Mouse (Mus musculus): ENCODE measurements around the gene Pitpnm3. TPM values are rescaled to one million over a fixed set of nuclear protein-coding genes. Genes with fewer than 3 reads are reported as not detected.
"Not testable (repeated sequence)": the region's sequence is repeated elsewhere in the genome, so short reads cannot be mapped to it uniquely, and the experiment has no call there.

Gene Pitpnm3
- 4.5 and 5.3 TPM in 2 replicates for polyA plus RNA-seq (2015; fragmentation: Nextera tagmentation; extraction: Ambion mirVana)

GRCm38 (mm10) chr11:72135383-72136158, at the start of gene Pitpnm3:
Gene Pitpnm3, minus strand, starts transcription at chr11:72135778.
- H3K27ac ChIP-seq (replicated peaks) = peak within 1 kb of the TSS; percentile 56
- H3K4me3 ChIP-seq (replicated peaks) = peak within 1 kb of the TSS; percentile 69
- H3K9me3 ChIP-seq (replicated peaks) = no peaks in the 10 kb centered on the region
- no peaks in the 10 kb centered on the region for H3K36me3 ChIP-seq
- peak within 1 kb of the TSS; percentile 75 for H3K9ac ChIP-seq (replicated peaks)
- H3K27me3 ChIP-seq (replicated peaks) = peaks cover 42% of the 10 kb centered on the region
- WGBS = 0% methylated on average over 79 of the region's 107 CpGs
- H3K4me1 ChIP-seq = peaks cover 45% of the 10 kb centered on the region
- ATAC-seq (ENCODE audit: low FRiP score) = peak; percentile 56
- H3K4me2 ChIP-seq = peak within 1 kb of the TSS; percentile 93

DNA sequence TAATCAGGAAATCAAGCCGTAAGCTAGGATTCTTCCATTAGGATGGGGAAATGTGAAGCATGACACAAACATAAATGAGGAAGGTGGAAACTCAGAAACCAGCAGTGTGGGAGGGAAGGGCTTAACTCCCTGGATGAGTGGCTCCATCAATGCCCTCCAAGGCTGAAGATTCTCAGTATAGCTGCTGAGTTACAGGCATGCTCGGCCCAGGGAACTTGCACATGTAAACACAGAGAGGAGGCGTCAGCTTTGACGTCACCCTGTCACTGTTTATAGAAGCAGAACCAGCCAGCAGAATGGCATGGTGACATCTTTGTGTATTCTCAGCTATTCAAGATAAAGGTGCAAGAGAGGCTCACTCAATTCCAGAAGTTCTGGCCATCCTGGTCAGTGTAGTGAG, 48.7 kb upstream of the Pitpnm3 start:
- H3K4me2 ChIP-seq = no peak overlapping the region
- ATAC-seq (ENCODE audit: low FRiP score) = no peak
- 95% methylated on average over 4 of the region's 4 CpGs for WGBS
- H3K9me3 ChIP-seq (replicated peaks) = no peaks in the 10 kb centered on the region
- H3K9ac ChIP-seq (replicated peaks) = no peak overlapping the region
- peaks cover 51% of the 10 kb centered on the region for H3K36me3 ChIP-seq
- no peaks in the 10 kb centered on the region for H3K4me1 ChIP-seq
- H3K27me3 ChIP-seq (replicated peaks) = no peaks in the 10 kb centered on the region
- no peak overlapping the region for H3K27ac ChIP-seq (replicated peaks)
- H3K4me3 ChIP-seq (replicated peaks) = no peak overlapping the region

- Histone ChIP-seq H3K27ac (replicated peaks) (no peak overlapping the region), H3K27me3 (replicated peaks) (no peaks in the 10 kb centered on the region), H3K4me2 (no peak overlapping the region), H3K4me1 (no peaks in the 10 kb centered on the region), H3K36me3 (peaks cover 51% of the 10 kb centered on the region), H3K9me3 (replicated peaks) (no peaks in the 10 kb centered on the region), H3K4me3 (replicated peaks) (no peak overlapping the region), H3K9ac (replicated peaks) (no peak overlapping the region)
- WGBS = 81% methylated on average over 4 of the region's 4 CpGs
- ATAC-seq (ENCODE audit: low FRiP score) = no peak
Observed at GRCm38 (mm10) chr11:72181136-72181535, 45.6 kb upstream of the Pitpnm3 start.

DNA sequence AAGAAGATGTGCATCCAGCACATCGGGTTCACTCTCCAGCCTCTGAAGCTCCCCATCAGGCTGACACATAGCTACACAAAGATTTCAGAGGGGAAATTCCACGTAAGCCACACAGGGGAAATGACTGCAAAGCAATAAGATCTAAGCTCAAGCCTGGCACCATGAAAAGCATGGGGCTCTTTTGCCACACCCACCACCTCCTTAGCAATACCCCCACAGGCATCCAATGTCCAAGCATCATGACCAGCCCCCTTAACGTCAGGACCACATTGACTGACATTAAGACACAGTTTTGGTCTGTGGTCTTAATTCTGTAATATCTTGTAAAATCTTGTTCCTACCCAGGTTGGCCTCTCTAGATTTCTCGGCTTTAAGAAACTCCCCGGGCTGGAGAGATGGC, 45.0 kb upstream of the Pitpnm3 start:
- H3K9ac ChIP-seq (replicated peaks) = no peak overlapping the region
- no peaks in the 10 kb centered on the region for H3K4me1 ChIP-seq
- no peak for ATAC-seq (ENCODE audit: low FRiP score)
- H3K9me3 ChIP-seq (replicated peaks) = no peaks in the 10 kb centered on the region
- peaks cover 48% of the 10 kb centered on the region for H3K36me3 ChIP-seq
- 90% methylated on average over 5 of the region's 5 CpGs for WGBS
- H3K4me3 ChIP-seq (replicated peaks) = no peak overlapping the region
- H3K27me3 ChIP-seq (replicated peaks) = no peaks in the 10 kb centered on the region
- no peak overlapping the region for H3K4me2 ChIP-seq
- no peak overlapping the region for H3K27ac ChIP-seq (replicated peaks)

GRCm38 (mm10) chr11:72176553-72176952, 41.0 kb upstream of the Pitpnm3 start:
- Histone ChIP-seq H3K4me3 (replicated peaks) (no peak overlapping the region), H3K4me2 (no peak overlapping the region), H3K36me3 (peaks cover 71% of the 10 kb centered on the region), H3K9me3 (replicated peaks) (no peaks in the 10 kb centered on the region), H3K27ac (replicated peaks) (no peak overlapping the region), H3K4me1 (no peaks in the 10 kb centered on the region), H3K9ac (replicated peaks) (no peak overlapping the region), H3K27me3 (replicated peaks) (no peaks in the 10 kb centered on the region)
- WGBS = 26% methylated on average over 3 of the region's 3 CpGs
- no peak for ATAC-seq (ENCODE audit: low FRiP score)

- H3K4me1 ChIP-seq = no peaks in the 10 kb centered on the region
- peaks cover 67% of the 10 kb centered on the region for H3K36me3 ChIP-seq
- H3K9ac ChIP-seq (replicated peaks) = no peak overlapping the region
- H3K4me3 ChIP-seq (replicated peaks) = no peak overlapping the region
- 57% methylated on average over 5 of the region's 5 CpGs for WGBS
- no peak overlapping the region for H3K4me2 ChIP-seq
- H3K9me3 ChIP-seq (replicated peaks) = no peaks in the 10 kb centered on the region
- no peak overlapping the region for H3K27ac ChIP-seq (replicated peaks)
- H3K27me3 ChIP-seq (replicated peaks) = no peaks in the 10 kb centered on the region
- no peak for ATAC-seq (ENCODE audit: low FRiP score)
Observed at GRCm38 (mm10) chr11:72175966-72176365, 40.4 kb upstream of the Pitpnm3 start.

DNA sequence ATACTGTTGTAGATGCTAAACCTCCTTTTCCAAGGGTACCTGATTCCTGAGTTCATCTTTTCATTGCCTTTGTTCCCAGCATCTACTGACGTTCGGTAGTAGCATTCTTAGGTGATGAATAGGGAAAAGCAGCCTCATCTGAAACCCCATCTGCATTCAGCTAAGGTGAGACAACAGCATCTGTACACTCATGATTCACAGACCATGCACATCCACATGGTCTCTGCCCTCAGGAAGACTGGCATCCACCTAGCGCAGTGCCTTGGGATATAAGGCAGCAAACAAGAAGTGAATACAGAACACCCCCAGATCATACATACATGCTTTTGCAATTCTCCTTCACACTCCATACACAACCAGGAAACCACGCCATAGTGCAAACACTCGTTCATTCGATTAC, 39.1 kb upstream of the Pitpnm3 start:
- Histone ChIP-seq H3K4me2 (no peak overlapping the region), H3K9me3 (replicated peaks) (no peaks in the 10 kb centered on the region), H3K4me1 (no peaks in the 10 kb centered on the region), H3K27ac (replicated peaks) (no peak overlapping the region), H3K4me3 (replicated peaks) (no peak overlapping the region), H3K9ac (replicated peaks) (no peak overlapping the region), H3K27me3 (replicated peaks) (no peaks in the 10 kb centered on the region), H3K36me3 (peaks cover 74% of the 10 kb centered on the region)
- ATAC-seq (ENCODE audit: low FRiP score) = no peak
- 89% methylated on average over 6 of the region's 6 CpGs for WGBS

DNA sequence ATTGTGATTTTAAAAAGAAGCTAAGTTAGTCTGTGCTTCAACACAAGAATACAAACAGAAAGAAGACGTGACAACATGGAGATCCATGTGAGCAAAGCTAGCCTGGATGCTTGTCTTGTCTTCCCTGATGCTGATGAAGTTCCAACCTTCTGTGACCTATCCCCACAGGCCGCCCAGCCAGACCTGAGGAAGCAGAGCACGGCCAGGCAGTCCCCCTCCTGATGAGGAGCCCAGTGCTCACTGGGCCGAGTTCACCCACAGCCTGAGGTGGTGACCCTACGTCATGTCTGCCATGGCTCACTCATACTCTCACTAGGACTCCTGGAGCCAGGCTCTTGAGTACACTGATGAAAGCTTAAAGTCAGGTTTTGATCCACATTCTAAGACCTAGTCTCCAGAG, 37.9 kb upstream of the Pitpnm3 start:
- Histone ChIP-seq H3K27me3 (replicated peaks) (no peaks in the 10 kb centered on the region), H3K36me3 (peaks cover 77% of the 10 kb centered on the region)
- no peak for ATAC-seq (ENCODE audit: low FRiP score)

GRCm38 (mm10) chr11:72171906-72172305, 36.3 kb upstream of the Pitpnm3 start:
- H3K9me3 ChIP-seq (replicated peaks); H3K4me3 ChIP-seq (replicated peaks); H3K9ac ChIP-seq (replicated peaks); H3K27me3 ChIP-seq (replicated peaks); H3K4me1 ChIP-seq; H3K27ac ChIP-seq (replicated peaks); H3K4me2 ChIP-seq; ATAC-seq (ENCODE audit: low FRiP score): not testable (repeated sequence)
- H3K36me3 ChIP-seq = peaks cover 74% of the 10 kb centered on the region
- 42% methylated on average over 4 of the region's 4 CpGs for WGBS

More for the DNA sequence above, 37.9 kb upstream of the Pitpnm3 start:
- no peak overlapping the region for H3K27ac ChIP-seq (replicated peaks)
- H3K4me3 ChIP-seq (replicated peaks) = no peak overlapping the region
- no peak overlapping the region for H3K4me2 ChIP-seq
- H3K9ac ChIP-seq (replicated peaks) = no peak overlapping the region
- no peaks in the 10 kb centered on the region for H3K9me3 ChIP-seq (replicated peaks)
- WGBS = 89% methylated on average over 5 of the region's 5 CpGs
- no peaks in the 10 kb centered on the region for H3K4me1 ChIP-seq

DNA sequence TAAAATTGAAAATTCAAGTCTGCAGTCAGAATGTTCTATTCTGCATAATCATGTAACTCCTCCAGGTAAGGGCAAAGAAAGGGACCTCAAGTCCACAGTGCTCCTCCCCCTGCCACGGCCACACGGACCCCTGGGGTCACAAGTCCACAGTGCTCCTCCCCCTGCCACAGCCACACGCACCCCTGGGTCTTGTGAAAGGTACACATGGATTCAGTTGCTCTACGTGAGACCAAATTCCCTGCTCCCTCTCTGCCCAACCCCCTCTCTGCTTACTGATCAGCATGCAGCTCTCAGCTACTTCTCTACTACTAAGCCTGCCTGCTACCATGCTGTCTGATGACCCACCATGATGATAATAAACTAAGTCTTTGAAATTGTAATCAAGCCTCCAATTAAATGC, 34.3 kb upstream of the Pitpnm3 start:
- no peak overlapping the region for H3K27ac ChIP-seq (replicated peaks)
- no peaks in the 10 kb centered on the region for H3K4me1 ChIP-seq
- WGBS = 93% methylated on average over 4 of the region's 4 CpGs
- no peaks in the 10 kb centered on the region for H3K27me3 ChIP-seq (replicated peaks)
- peaks cover 80% of the 10 kb centered on the region for H3K36me3 ChIP-seq
- H3K4me2 ChIP-seq = no peak overlapping the region
- no peak for ATAC-seq (ENCODE audit: low FRiP score)
- H3K9me3 ChIP-seq (replicated peaks) = no peaks in the 10 kb centered on the region
- no peak overlapping the region for H3K9ac ChIP-seq (replicated peaks)
- no peak overlapping the region for H3K4me3 ChIP-seq (replicated peaks)

- Histone ChIP-seq H3K27ac (replicated peaks) (no peak overlapping the region), H3K4me1 (no peaks in the 10 kb centered on the region), H3K9ac (replicated peaks) (no peak overlapping the region), H3K4me2 (no peak overlapping the region), H3K27me3 (replicated peaks) (no peaks in the 10 kb centered on the region), H3K9me3 (replicated peaks) (no peaks in the 10 kb centered on the region), H3K36me3 (peaks cover 70% of the 10 kb centered on the region), H3K4me3 (replicated peaks) (no peak overlapping the region)
- WGBS = 94% methylated on average over 2 of the region's 2 CpGs
- ATAC-seq (ENCODE audit: low FRiP score) = no peak
Observed at GRCm38 (mm10) chr11:72163198-72163597, 27.6 kb upstream of the Pitpnm3 start.

GRCm38 (mm10) chr11:72156624-72157023, 21.0 kb upstream of the Pitpnm3 start:
- H3K27ac ChIP-seq (replicated peaks) = no peak overlapping the region
- H3K27me3 ChIP-seq (replicated peaks) = no peaks in the 10 kb centered on the region
- 69% methylated on average over 2 of the region's 2 CpGs for WGBS
- H3K4me3 ChIP-seq (replicated peaks) = no peak overlapping the region
- peaks cover 63% of the 10 kb centered on the region for H3K36me3 ChIP-seq
- ATAC-seq (ENCODE audit: low FRiP score) = no peak
- 0 out of 2 replicates have a peak, but pooled peaks cover 3% of the 10 kb centered on the region for H3K4me1 ChIP-seq
- H3K9me3 ChIP-seq (replicated peaks) = no peaks in the 10 kb centered on the region
- H3K9ac ChIP-seq (replicated peaks) = no peak overlapping the region
- no peak overlapping the region for H3K4me2 ChIP-seq
